Mouse (Mus musculus): ENCODE measurements at regions not wholly inside any gene's neighbourhood (a gene's known extent, or its start where the extent isn't known, plus 50 kb on each side); places are given as distances from the start of the nearest gene placed in this dataset.

DNA sequence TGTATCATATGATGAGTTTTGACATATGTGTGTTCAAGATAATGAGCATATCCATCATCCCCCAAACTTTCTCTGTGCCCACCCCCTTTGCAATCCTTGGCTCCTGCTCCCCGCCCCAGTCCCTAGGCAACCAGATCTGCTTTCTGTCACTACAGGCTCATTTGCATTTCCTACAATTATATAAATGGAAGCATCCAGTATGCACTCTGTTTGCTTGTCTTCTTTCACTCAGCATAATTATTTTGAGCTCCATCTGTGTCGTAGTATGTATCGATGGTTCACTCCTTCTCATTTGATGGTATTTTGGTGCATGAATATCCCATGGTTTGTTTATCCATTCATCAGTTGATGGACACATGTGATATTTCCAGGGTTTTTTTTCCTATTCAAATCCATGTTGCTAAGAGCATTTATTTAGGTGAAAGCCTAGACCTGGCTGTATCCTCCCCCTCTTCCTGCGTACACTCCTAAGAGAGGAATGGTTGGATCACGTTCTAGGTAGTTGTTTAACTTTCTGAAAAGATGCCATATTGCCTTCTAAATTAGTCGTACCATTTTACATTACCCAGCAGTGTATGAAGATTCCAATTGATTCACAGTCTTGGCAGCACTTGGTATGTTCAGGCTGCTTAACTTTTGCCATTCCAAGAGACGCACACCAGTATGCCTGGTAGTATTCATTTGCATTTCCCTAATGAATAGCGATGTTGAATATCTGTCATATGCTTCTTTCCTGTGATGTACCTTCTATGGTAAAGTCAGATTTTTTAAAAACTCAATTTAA lies 127.1 kb upstream of the Gm4791 start:
- Histone ChIP-seq H3K27ac (replicated peaks) (no peak overlapping the region), H3K4me3 (no peak overlapping the region), H3K36me3 (no peaks in the 10 kb centered on the region), H3K9ac (no peak overlapping the region), H3K4me2 (no peak overlapping the region), H3K9me3 (no peaks in the 10 kb centered on the region), H3K27me3 (no peaks in the 10 kb centered on the region), H3K4me1 (replicated peaks) (peaks cover 9% of the 10 kb centered on the region)
- no peak for ATAC-seq (ENCODE audit: low FRiP score, low read depth)
- WGBS: 58% methylated on average over 8 of the region's 8 CpGs

- no peak overlapping the region for H3K9ac ChIP-seq
- no peaks in the 10 kb centered on the region for H3K9me3 ChIP-seq
- H3K4me3 ChIP-seq: no peak overlapping the region
- 0 out of 2 replicates have a peak, but pooled peaks have one; percentile 48 for ATAC-seq (ENCODE audit: low FRiP score, low read depth)
- H3K4me2 ChIP-seq: no peak overlapping the region
- H3K27ac ChIP-seq (replicated peaks): 0 out of 2 replicates have a peak overlapping the region, but pooled peaks have one; percentile 32
- WGBS: 20% methylated on average over 4 of the region's 4 CpGs
- H3K27me3 ChIP-seq: no peaks in the 10 kb centered on the region
- no peaks in the 10 kb centered on the region for H3K36me3 ChIP-seq
- H3K4me1 ChIP-seq (replicated peaks): peaks cover 13% of the 10 kb centered on the region
Observed at GRCm38 (mm10) chr9:46863934-46864333, 134.6 kb upstream of the Gm4791 start.

DNA sequence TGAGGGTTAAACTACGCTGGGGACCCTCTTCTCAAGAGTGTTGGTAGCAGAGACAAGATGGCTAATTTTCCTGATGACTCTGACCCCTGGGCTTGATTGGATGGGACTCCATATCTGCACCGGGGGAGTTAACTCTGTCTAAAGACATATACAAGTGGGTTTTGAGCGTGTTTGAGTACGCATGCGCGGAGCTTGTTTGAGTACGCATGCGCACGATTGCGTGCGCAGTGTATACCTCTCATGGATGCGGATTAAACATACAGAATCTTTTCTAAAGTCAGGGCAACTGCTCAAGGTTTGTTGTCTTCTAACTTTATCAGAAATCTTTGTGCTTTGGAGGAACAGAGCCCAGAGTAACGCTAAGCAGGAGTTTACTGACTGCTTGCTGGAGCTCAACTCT lies 146.8 kb upstream of the Gm4791 start:
- Histone ChIP-seq H3K9ac (no peak overlapping the region), H3K36me3 (no peaks in the 10 kb centered on the region), H3K4me3 (no peak overlapping the region), H3K9me3 (no peaks in the 10 kb centered on the region), H3K27ac (replicated peaks) (no peak overlapping the region), H3K4me1 (replicated peaks) (no peaks in the 10 kb centered on the region), H3K4me2 (no peak overlapping the region), H3K27me3 (no peaks in the 10 kb centered on the region)
- ATAC-seq (ENCODE audit: low FRiP score, low read depth): no peak
- 95% methylated on average over 13 of the region's 13 CpGs for WGBS

DNA sequence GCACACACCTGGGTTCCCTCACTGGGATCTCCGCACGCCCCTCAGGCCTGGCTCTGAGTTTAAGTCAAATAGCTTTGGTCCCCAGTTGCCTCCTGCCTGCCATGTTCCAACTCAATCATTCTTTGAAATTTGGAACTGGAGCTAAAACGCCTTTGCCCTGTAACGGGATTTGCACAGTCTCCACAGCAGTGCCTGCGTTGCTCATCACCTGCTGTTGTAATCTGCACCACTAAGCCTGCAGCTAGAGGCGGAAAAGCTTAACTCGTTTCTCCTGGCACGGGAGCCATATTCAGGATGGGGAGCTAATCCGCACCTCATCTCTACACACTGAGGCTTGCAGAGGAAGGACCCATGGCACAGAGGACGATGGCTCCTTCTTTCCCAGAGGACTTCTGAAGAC lies 147.2 kb upstream of the Gm4791 start:
- Histone ChIP-seq H3K9me3 (no peaks in the 10 kb centered on the region), H3K27ac (replicated peaks) (no peak overlapping the region), H3K4me1 (replicated peaks) (no peaks in the 10 kb centered on the region), H3K36me3 (no peaks in the 10 kb centered on the region), H3K4me2 (no peak overlapping the region), H3K4me3 (no peak overlapping the region), H3K27me3 (no peaks in the 10 kb centered on the region), H3K9ac (no peak overlapping the region)
- WGBS: 62% methylated on average over 10 of the region's 10 CpGs
- ATAC-seq (ENCODE audit: low FRiP score, low read depth): no peak

- H3K4me2 ChIP-seq: no peak overlapping the region
- H3K9ac ChIP-seq: no peak overlapping the region
- H3K4me3 ChIP-seq: no peak overlapping the region
- no peaks in the 10 kb centered on the region for H3K4me1 ChIP-seq (replicated peaks)
- no peak overlapping the region for H3K27ac ChIP-seq (replicated peaks)
- no peaks in the 10 kb centered on the region for H3K9me3 ChIP-seq
- no peaks in the 10 kb centered on the region for H3K36me3 ChIP-seq
- ATAC-seq (ENCODE audit: low FRiP score, low read depth): no peak
- 45% methylated on average over 3 of the region's 3 CpGs for WGBS
- H3K27me3 ChIP-seq: no peaks in the 10 kb centered on the region
Observed at GRCm38 (mm10) chr9:46845276-46845675, 153.3 kb upstream of the Gm4791 start.

GRCm38 (mm10) chr9:46843781-46844180 lies 154.8 kb upstream of the Gm4791 start:
- Histone ChIP-seq H3K27ac (replicated peaks) (no peak overlapping the region), H3K9ac (no peak overlapping the region), H3K4me3 (no peak overlapping the region), H3K9me3 (no peaks in the 10 kb centered on the region), H3K36me3 (no peaks in the 10 kb centered on the region), H3K27me3 (no peaks in the 10 kb centered on the region), H3K4me2 (no peak overlapping the region), H3K4me1 (replicated peaks) (no peaks in the 10 kb centered on the region)
- WGBS: 66% methylated on average over 7 of the region's 7 CpGs
- ATAC-seq (ENCODE audit: low FRiP score, low read depth): no peak

GRCm38 (mm10) chr9:46841571-46841970 lies 157.0 kb upstream of the Gm4791 start:
- H3K4me1 ChIP-seq (replicated peaks): no peaks in the 10 kb centered on the region
- H3K36me3 ChIP-seq: no peaks in the 10 kb centered on the region
- no peak for ATAC-seq (ENCODE audit: low FRiP score, low read depth)
- no peak overlapping the region for H3K4me2 ChIP-seq
- 69% methylated on average over 6 of the region's 6 CpGs for WGBS
- H3K27me3 ChIP-seq: no peaks in the 10 kb centered on the region
- H3K9ac ChIP-seq: no peak overlapping the region
- no peak overlapping the region for H3K27ac ChIP-seq (replicated peaks)
- H3K4me3 ChIP-seq: no peak overlapping the region
- no peaks in the 10 kb centered on the region for H3K9me3 ChIP-seq

GRCm38 (mm10) chr9:46835261-46835660 lies 163.3 kb upstream of the Gm4791 start:
- Histone ChIP-seq H3K9ac (no peak overlapping the region), H3K36me3 (no peaks in the 10 kb centered on the region), H3K4me1 (replicated peaks) (peaks cover 24% of the 10 kb centered on the region), H3K27ac (replicated peaks) (no peak overlapping the region), H3K27me3 (no peaks in the 10 kb centered on the region), H3K4me2 (no peak overlapping the region), H3K4me3 (no peak overlapping the region), H3K9me3 (no peaks in the 10 kb centered on the region)
- ATAC-seq (ENCODE audit: low FRiP score, low read depth): no peak
- 29% methylated on average over 7 of the region's 7 CpGs for WGBS

DNA sequence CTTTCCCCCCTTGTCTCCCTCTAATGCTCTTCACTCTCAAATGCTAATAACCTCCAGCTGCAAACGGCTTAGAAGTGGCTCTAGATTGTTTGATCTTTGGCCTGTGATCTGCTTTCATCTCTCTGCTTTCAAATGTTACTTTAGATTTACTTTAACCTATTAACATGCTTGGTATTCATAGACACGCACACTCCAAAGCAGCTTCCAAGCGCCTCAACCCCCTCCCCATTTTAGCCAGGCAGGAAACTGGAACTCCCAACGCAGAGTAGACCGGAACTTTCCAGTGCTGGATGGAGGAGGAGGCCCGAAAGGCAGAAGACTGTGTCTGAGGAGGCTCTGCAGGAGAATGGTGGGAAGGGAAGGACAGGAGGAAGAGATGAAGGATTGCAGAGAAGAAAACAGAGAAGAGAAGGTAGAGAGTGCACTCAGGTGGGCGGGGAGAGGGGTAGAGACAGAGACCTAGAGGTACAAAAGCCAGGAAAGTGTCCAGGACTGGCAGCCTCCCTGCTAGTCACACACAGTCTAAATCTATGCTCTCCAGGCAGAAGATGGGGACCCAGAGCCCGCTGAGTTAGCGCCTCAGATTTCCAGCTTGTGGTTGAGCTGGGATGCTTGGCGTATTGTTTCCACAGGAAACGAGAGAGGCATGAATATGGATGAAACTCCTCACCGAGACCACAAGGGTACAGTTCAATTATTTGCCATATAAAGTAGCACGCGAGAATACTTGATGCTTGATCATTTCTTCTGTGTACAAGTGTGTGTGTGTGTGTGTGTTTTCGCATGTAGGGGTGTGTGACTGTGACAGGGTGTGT lies 167.6 kb upstream of the Gm4791 start:
- 30% methylated on average over 15 of the region's 15 CpGs for WGBS
- Histone ChIP-seq H3K4me2 (no peak overlapping the region), H3K27ac (replicated peaks) (peak overlapping the region; percentile 25; the same call in 1 of the 2 replicates), H3K4me3 (no peak overlapping the region), H3K27me3 (no peaks in the 10 kb centered on the region), H3K4me1 (replicated peaks) (peaks cover 24% of the 10 kb centered on the region), H3K9ac (no peak overlapping the region), H3K36me3 (no peaks in the 10 kb centered on the region), H3K9me3 (no peaks in the 10 kb centered on the region)
- no peak for ATAC-seq (ENCODE audit: low FRiP score, low read depth)

DNA sequence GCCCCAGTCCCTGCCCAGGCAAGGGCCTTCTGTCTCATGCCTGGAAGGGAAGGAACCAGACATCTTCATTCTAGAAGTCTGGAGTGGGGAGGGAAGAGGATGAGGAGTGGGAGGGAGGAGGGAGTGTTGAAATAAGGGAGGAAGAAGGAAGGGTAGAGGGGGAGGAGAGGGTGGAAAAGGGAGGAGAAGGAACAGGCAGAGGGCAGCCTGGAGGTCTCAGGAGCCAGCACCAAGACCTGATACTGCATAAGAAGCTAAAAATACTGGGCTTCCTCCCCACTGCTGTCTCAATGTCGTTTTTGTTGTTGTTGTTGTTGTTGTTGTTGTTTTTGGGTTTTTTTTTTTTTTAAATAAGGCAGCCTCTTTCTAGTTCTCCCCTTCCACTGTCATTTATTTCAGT lies 168.2 kb upstream of the Gm4791 start:
- Histone ChIP-seq H3K36me3 (no peaks in the 10 kb centered on the region), H3K9ac (no peak overlapping the region), H3K9me3 (no peaks in the 10 kb centered on the region), H3K4me2 (no peak overlapping the region), H3K27ac (replicated peaks) (no peak overlapping the region), H3K27me3 (no peaks in the 10 kb centered on the region), H3K4me1 (replicated peaks) (peaks cover 23% of the 10 kb centered on the region), H3K4me3 (no peak overlapping the region)
- no peak for ATAC-seq (ENCODE audit: low FRiP score, low read depth)
- WGBS: 18% methylated on average over 1 of the region's 1 CpGs

DNA sequence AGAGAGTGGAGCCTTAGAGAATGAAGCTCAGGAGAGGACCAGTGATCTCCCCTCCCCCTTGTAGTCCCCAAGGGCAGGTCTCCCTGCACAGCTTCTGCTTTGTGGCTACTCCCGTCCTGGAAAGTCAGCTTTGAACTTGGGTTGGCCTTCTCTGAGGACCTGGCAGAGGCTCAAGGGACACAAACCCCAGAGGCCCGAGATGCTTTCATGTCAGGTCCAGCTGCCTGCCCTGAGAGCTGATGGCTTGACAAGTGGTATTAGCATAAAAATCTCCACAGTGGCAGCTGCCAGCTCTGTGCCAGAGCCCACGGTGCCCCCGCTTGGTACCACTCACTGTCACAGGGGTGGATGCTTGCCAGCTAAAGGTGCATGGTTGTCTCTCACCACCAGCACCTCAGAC lies 173.8 kb upstream of the Gm4791 start:
- 0 out of 2 replicates have a peak, but pooled peaks cover 3% of the 10 kb centered on the region for H3K4me1 ChIP-seq (replicated peaks)
- 57% methylated on average over 4 of the region's 4 CpGs for WGBS
- no peak for ATAC-seq (ENCODE audit: low FRiP score, low read depth)

DNA sequence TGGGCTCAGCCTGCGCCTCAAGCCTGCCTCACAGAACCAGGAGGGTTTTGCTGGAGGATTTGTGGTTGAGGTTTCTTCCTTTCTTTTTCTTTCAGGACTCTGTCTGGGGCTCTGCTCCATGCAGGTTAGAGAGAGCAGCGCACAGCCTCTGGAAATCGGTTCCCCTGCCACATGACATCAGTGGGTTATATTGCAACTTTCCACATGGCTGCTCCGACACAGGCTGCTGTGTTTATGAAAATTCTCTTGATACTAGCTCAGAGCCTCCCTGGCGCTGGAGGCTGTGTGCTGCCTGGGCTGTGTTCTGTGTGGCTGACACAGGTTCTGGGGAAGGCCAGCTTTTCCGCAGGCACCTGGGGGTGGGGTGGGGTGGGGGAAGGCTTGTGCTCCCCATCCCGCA lies 178.7 kb upstream of the Gm4791 start:
- no peak overlapping the region for H3K27ac ChIP-seq (replicated peaks)

More for the DNA sequence above, 173.8 kb upstream of the Gm4791 start:
- no peak overlapping the region for H3K4me3 ChIP-seq
- H3K27me3 ChIP-seq: no peaks in the 10 kb centered on the region
- H3K9me3 ChIP-seq: no peaks in the 10 kb centered on the region
- no peaks in the 10 kb centered on the region for H3K36me3 ChIP-seq
- no peak overlapping the region for H3K9ac ChIP-seq
- H3K27ac ChIP-seq (replicated peaks): no peak overlapping the region
- no peak overlapping the region for H3K4me2 ChIP-seq

More for the DNA sequence above, 178.7 kb upstream of the Gm4791 start:
- H3K36me3 ChIP-seq: no peaks in the 10 kb centered on the region
- H3K9me3 ChIP-seq: no peaks in the 10 kb centered on the region
- H3K4me3 ChIP-seq: no peak overlapping the region
- 53% methylated on average over 7 of the region's 7 CpGs for WGBS
- H3K4me1 ChIP-seq (replicated peaks): peaks cover 5% of the 10 kb centered on the region
- H3K4me2 ChIP-seq: no peak overlapping the region
- no peak for ATAC-seq (ENCODE audit: low FRiP score, low read depth)
- no peaks in the 10 kb centered on the region for H3K27me3 ChIP-seq
- H3K9ac ChIP-seq: no peak overlapping the region
